Mouse (Mus musculus): ENCODE measurements around the gene Haus2. TPM values are rescaled to one million over a fixed set of nuclear protein-coding genes. Genes with fewer than 3 reads are reported as not detected.

Gene Haus2
- 5.7 and 5.9 TPM in 2 replicates for polyA plus RNA-seq (2012; rRNA removed)

GRCm38 (mm10) chr2:120608830-120609723 is at the start of gene Haus2, which contains the start of gene Lrrc57:
Gene Haus2 (plus strand): TSS chr2:120609383.
Gene Lrrc57 (minus strand): TSS chr2:120609520.

GRCm38 (mm10) chr2:120563235-120563990 is 45.8 kb upstream of the Haus2 start, which contains the start of gene Zfp106:
Gene Zfp106 (minus strand): TSS chr2:120563843.

GRCm38 (mm10) chr2:120566886-120567797 is 42.0 kb upstream of the Haus2 start, which contains the start of gene Snap23:
Gene Snap23 (plus strand): TSS chr2:120567671.

GRCm38 (mm10) chr2:120628886-120629735 is 19.9 kb downstream of the Haus2 start, which contains the start of gene Stard9:
Gene Stard9 (plus strand): TSS chr2:120629121.

Other genes with a start within 250 kb of the Haus2 start
- gene Ganc, start 205.5 kb upstream of the Haus2 start, polyA plus RNA-seq (2012; rRNA removed), result 6.4 and 7.5 TPM in 2 replicates
- gene Tmem87a, start 205.3 kb upstream of the Haus2 start, polyA plus RNA-seq (2012; rRNA removed), result 6.5 and 6.6 TPM in 2 replicates
- 3.8 and 4.5 TPM in 2 replicates for gene Capn3, start 153.4 kb upstream of the Haus2 start, polyA plus RNA-seq (2012; rRNA removed)
- 13.6 and 15.6 TPM in 2 replicates for gene Zfp106, start 45.5 kb upstream of the Haus2 start, polyA plus RNA-seq (2012; rRNA removed)
- gene Snap23, start 41.7 kb upstream of the Haus2 start, polyA plus RNA-seq (2012; rRNA removed), result 15.6 and 16.6 TPM in 2 replicates
- 8.0 and 8.2 TPM in 2 replicates for gene Lrrc57, start 137 bp downstream of the Haus2 start, polyA plus RNA-seq (2012; rRNA removed)
- gene Stard9, start 19.7 kb downstream of the Haus2 start, polyA plus RNA-seq (2012; rRNA removed), result 3.0 and 3.9 TPM in 2 replicates
- 7.5 and 8.2 TPM in 2 replicates for gene Cdan1, start 240.7 kb downstream of the Haus2 start, polyA plus RNA-seq (2012; rRNA removed)
- gene Ttbk2, start 241.2 kb downstream of the Haus2 start, polyA plus RNA-seq (2012; rRNA removed), result 0.72 and 0.87 TPM in 2 replicates